Mouse (Mus musculus): ENCODE data around the gene Cog4.

- TF ChIP-seq CTCF (IDR thresholded peaks at IDR 0.05) (no peak), POLR2A (IDR thresholded peaks at IDR 0.05; ENCODE audit: insufficient read depth, low read depth, low read length) (no peak)
Observed at GRCm38 (mm10) chr8:110816990-110817389, 29.4 kb upstream of the Cog4 start.
